Mouse (Mus musculus) urinary bladder, postnatal 14 days (tissue): ENCODE measurements at regions not wholly inside any gene's neighbourhood (a gene's known extent, or its start where the extent isn't known, plus 50 kb on each side); places are given as distances from the start of the nearest gene placed in this dataset.

Experiments used
- DNase-seq: peaks from one replicate; pipeline ENCODE4 v3.0.0; 2021; ENCODE audit warnings: low spot score

DNA sequence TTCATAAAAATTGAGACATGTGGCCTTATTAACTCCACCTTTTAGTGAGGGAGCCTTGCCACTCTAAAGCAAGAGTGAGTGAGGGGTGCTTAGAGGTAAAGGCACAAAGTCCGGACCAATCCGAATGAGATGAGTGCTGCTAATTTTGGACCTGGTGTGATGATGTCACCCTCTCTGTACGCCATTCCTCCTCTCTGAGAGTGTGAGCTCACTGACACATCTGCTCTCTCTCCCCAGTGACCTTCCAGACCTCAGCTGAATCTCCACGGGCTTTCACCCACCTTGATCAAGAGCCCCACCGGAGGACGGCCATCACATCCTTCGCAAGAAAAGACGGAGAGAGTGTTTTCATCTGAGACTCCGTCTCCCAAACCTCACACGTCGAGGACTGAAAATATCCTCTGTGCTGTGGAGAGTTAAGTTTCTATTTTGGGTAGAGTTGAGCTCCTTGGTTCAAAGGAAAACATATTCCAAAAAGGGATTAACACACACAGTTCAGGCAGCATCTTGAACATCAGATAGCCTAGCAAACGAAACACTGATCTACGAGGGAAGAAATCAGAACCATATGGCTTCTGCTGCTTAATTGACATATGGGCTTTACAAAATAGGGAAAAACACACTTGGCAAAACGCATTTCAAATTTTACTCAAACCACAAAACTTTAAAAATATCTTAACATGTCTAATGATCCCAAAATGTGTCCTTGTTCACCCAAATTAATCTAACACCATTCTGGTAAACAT lies 96.2 kb upstream of the 3110018I06Rik start:
- DNase-seq: no peak

GRCm38 (mm10) chr12:107394467-107394866 lies 94.0 kb upstream of the 3110018I06Rik start:
- peak; percentile 10 for DNase-seq

DNA sequence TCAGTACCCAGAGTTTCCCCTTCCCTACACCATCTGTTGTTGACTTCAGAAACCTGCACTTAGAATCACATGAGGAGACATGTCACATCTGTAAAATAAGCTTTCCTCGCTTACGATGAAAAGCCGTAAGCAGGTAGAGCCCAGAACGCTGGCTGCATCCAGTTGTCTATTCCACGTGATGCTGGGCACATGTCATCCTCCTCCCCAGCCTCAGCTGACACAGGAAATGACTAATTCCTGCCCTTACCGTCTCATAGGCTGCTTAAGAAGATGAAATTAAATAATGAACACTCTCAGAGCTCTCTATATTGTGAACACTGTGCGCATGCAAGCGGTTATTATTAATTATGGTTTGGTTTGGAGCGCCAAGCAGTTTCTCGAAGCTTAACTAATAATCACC lies 83.6 kb upstream of the 3110018I06Rik start:
- no peak for DNase-seq

DNA sequence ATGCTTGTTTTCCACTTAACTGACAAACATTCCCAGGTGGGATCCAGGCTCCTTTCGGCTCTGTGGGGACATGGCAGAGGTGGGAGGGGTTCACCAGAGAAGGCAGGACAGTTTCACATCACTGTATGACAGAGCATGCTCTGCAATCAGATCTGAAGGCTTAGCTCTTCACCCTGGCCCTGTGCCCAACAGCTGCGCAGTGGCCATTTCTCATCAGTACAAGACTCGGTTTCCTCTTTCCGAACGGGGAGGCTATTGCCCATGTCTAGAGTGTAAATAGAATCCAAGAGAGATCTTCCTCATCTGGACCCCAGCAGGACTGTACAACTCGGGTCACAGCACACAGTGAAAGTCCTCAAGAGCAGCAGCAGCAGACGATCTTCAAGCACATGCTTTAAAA lies 64.5 kb upstream of the 3110018I06Rik start:
- DNase-seq: no peak

- DNase-seq: no peak
These were observed 49.9 kb upstream of the 3110018I06Rik start for GRCm38 (mm10) chr12:107438506-107438905.
